Mouse (Mus musculus): ENCODE measurements around the gene St3gal5.

Gene St3gal5

DNA sequence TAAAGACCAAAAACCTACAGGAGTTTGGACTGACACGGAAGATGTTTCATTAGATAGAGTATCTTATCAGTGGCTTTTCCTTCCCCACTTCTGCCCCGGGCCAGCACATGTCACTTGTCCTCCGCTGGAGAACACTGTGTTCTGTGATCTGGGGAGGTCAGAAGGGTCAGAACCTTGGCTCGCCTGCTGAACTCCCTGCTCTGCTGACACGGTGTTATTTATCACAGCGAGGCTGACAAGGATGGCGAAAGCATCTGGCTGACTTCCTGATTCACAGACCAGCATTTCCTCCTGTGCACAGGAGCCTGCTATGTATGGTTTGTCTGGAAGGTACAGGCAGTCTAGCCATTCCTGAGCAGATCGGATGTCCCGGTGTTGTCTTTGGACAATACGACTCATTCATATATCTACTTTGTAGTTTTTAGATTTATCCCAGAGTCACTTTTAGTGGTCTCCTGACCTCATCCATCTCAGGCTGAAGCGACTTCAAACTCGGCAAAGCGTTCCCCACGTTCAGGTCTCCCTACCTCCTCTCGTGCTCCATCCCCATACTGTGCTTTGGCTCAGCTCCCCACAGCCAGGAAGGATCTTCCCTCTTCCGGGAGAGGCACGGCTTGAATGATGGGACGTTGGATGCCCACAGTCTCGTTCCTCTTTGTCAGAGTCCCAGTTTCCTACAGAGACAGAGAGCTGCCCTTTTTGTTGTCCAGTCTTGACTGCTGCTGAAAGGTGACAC lies 64.9 kb downstream of the St3gal5 start:
- DNase-seq (ENCODE audit: low read depth) = no peak

DNA sequence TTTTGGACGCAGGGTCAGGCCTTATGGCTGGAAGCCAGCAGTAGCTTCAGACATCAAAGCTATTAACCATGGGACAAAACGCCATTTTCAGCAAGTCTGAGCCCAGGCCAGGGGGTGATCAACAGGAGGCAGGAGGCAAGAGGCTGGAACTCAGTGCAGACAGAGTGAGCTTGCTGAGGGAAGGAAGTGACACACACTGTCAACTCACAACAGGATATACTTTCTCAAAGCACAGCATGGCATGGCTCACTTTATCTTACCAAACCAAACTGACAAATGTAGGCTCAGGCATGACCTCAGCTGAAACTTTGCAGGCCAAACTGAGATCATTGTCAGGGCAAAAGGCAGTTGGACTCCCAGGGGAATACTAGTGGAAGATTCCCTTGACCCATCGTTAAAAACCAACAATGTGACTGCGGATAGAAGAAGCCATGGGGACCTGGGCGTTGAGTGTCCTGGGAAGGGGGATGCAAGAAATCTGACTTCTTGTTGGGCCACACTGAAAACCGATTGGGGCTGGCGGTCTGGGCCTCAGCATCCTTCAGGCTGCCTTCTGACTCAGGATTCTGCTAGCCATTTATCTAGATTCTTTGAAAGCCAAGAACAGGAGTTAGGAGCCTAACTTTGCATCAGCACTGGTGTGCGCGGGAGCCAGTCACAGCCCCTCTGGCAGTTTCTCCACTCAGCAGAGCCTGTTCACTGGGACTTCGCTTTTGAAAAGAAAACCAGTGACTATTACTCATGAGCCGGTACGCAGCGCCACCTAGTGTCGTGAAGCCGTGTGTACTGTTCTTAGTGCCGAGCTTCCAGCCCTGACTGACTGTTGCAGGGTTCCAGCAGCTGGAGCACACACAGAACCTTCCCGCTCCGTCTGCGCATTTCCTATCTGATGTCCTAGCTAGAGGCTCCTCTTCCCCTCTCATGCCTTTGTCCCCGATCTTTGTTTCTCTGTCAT lies 67.2 kb downstream of the St3gal5 start:
- peak; percentile 98 for DNase-seq (ENCODE audit: low read depth)

DNA sequence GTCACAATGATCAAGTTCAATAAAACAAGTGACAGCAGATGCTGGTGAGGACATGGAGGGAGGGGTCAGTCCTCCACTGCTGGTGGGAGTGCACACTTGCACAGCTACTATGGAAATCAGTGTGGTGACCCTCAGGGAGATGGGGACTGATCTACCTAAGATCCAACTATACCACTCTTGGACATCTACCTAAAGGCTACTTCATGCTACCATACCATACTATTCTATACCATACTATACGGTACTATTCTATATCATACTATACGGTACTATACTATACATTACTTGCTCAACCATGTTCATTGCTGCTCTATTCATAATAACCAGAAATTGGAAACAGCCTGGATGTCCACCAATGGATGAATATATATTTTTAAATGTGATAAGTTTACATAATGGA lies 68.5 kb downstream of the St3gal5 start:
- DNase-seq (ENCODE audit: low read depth) = no peak

DNA sequence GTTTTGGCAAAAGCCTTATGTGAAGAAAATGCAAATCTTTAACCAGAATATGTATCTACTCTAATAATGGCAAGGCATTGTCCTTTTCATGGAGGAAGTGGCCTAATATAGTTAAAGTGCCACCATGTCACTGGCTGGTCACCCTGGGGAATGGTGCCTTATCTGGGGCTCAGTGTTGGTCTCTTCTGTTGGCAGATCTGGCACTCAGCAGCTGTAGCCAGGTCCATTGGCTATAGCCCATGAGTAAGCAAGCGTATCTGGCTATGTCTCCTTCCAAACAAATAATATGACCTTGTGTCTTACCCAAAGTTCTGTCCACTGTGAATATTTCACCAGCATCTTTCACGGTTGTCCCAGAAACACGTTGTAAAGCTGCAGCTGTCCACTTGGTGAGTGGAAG lies 74.0 kb downstream of the St3gal5 start:
- no peak for DNase-seq (ENCODE audit: low read depth)

DNA sequence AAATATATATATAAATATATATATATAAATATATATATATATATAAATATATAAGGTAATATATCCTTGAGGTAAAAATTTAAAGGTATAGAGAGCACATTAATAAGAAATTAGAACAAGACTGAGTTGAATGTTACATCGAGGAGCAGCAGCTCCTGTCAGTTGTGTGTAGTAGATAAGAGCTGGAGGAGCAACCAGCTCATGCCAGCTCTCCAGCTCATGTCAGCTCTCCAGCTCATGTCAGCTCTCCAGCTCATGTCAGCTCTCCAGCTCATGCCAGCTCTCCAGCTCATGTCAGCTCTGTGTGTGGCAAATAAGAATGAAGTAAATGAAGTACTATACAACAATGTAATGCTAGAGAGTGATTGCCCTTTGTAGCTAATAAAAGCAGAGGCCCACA lies 76.0 kb downstream of the St3gal5 start:
- no peak for DNase-seq (ENCODE audit: low read depth)

DNA sequence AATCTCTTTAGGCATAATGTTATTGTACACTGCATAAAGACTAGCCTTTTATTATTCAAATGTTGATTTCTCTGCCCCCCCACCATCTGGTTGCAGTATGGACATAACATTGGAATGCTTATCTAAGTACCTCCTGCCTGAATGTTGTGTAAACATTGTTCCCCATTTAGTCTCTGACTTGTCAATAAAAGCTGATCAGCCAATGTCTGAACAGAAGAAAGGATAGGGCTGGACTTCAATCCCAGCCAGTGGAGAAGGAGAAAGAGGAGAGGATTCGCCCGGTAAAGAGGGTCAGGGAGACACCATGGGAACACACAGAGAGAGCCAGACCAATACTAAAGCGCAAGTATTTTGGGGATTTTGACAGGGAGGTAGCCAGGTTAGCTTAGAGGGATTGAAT lies 78.0 kb downstream of the St3gal5 start:
- no peak for DNase-seq (ENCODE audit: low read depth)

DNA sequence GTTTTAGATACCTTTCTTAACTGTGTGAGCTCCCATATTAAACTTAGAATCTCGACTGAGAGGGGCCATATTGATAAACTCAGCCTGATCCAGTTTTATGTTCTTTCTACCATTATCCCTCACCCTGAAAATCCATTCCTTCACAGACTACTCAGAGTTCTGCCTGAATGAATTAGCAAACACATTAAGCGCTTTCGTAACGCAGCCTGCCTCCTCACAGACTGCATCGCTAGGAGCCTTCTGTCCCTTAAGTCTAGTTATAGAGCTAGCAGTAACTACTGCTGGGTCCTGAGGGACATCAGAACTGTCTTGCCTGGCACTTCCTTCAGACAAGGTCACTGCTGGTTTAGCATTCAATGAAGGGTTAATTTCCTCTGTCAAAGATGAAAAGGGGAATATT lies 78.6 kb downstream of the St3gal5 start:
- no peak for DNase-seq (ENCODE audit: low read depth)

DNA sequence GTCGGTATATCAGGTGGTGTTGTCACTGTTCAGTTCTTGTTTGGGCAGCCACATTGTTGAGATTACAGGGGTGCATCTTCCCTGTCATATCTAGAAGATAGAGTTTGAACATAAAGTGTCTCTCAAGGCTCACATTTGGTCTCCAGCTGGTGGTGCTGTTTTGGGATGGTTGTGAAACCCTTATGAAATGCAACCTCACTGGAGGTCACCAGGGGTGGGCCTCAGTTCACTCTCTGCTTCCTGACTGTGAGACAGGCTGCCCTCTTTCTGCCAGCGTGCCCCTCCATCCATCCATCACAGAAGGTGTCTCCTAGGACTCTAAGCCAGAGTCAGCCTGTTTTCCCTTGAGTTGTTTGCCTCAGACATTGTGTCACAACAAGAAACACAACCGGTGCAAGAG lies 80.0 kb downstream of the St3gal5 start:
- no peak for DNase-seq (ENCODE audit: low read depth)

DNA sequence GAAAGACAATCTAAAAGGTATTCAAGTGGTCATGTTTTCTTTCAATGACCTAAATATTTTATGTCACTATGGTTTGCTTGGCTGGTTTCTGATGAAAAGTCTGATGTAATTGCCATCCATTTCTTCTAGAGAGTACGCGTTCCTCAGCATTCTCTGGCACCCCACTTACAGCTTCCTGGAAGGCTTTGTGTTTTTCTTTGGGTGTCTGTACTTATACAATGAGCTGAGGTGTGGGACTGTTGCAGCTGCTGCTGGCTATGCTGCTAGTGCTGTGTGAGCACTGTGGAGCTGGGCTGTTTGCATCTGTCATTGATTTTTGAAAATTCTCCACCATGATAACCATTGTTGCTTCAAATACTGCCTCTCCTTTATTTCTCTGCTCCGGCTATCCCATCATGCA lies 81.6 kb downstream of the St3gal5 start:
- DNase-seq (ENCODE audit: low read depth) = peak; percentile 40

DNA sequence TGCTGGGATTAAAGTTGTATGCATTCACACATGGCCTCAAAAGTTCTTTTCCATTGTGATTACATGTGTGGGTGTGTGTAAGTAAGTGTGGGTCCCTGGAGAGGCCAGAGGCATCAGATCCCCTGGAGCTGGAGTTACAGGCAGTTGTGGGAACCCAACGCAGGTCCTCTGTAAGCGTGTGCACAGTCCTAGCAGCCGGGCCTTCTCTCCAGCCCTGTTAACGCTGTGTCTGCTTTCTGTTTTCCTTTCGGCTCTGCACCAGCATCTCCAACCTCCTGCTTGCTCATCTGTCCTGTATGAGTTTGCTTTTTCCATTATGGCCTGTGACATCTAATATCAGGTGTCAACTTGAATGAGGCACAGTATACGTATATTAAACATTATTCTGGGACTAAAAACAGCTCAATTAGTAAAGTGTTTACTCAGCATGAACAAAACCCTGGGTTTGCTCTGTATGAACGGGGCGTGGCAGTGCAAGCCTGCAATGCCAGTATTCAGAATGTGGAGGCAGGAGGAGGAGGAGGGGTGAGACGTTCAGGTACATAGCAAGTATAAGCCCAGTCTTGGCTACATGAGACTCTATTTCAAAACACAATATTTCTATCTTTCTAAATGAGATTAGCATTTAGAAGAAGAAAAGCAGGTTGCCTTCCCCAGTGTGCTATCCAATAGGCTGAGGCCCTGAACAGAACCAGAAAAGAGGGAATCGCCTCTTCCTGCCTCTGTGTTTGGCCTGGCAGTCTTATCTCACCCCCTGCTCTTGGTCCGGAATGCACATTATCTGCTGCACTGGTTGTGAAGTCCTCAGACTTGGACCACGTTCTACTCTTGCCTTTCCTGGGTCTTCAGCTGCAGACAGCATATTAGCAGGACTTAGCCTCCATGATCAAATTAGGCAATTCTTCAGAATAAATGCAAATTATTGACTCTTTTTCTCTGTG lies 82.4 kb downstream of the St3gal5 start:
- DNase-seq (ENCODE audit: low read depth) = no peak

DNA sequence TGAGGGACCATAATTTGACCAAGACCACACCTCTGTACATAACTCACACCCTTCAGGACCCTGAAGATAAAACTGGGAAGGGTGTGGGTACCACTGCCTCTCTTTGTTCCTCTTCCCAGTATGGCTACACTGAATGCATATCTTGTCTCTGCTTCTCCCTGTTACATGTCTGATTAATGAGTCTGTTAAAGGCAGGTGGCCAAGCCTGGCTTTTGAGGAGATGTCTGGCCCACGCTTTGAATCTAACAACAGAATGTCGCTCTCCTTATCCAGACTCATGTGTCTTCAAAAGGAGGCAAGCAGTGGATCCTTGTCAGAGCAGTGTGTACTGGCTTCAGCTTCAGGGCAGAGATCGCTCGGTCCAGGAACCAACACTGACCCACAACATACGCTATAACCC lies 87.2 kb downstream of the St3gal5 start:
- DNase-seq (ENCODE audit: low read depth) = no peak

DNA sequence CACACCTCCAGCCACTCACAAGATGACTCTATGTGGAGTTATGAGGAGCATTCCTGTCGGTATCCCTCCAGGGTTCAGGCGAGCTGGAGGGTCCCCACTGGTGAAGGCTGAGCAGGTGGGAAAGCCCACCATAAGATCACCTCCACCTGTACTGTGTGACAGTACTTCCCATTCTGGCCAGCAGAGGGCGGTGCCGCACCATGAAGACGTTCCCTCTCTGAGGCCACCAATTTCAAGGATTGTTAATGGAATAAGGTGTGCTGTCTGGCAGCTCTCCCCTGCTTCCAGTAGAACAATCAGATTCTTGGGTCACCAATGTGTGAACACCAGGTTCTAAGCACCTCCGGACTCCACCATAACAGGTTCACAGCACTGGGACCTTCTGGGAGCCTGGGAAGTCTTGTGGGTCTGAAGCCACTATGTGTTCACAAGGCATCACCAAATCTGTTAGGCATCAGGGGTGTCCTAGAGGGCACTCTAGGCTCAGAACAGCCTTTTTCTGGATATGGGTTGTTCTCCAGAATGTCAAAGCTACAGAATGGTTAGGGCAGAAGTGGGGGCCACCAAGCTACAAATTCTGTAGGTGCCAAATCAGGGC lies 88.6 kb downstream of the St3gal5 start:
- peak; percentile 85 for DNase-seq (ENCODE audit: low read depth)

DNA sequence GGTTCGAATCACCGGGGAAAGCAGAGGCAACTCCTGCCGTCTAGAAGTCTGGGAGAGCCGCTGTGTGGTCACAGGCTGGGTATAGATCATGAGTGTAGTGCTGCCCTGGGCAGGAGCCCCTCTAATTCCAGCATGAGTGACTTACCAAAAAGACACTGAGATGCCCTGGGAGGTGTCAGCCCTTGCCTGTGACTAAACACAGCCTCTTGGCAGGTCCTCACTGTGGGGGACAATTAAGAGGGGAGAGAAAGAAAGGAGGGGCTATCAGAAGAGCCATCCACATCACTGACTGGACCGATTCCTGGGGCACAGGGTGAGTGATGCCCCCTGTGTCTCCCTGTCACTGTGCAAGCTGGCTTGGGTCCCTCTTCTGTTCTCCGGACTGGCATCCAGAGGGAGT lies 89.4 kb downstream of the St3gal5 start:
- DNase-seq (ENCODE audit: low read depth) = no peak

DNA sequence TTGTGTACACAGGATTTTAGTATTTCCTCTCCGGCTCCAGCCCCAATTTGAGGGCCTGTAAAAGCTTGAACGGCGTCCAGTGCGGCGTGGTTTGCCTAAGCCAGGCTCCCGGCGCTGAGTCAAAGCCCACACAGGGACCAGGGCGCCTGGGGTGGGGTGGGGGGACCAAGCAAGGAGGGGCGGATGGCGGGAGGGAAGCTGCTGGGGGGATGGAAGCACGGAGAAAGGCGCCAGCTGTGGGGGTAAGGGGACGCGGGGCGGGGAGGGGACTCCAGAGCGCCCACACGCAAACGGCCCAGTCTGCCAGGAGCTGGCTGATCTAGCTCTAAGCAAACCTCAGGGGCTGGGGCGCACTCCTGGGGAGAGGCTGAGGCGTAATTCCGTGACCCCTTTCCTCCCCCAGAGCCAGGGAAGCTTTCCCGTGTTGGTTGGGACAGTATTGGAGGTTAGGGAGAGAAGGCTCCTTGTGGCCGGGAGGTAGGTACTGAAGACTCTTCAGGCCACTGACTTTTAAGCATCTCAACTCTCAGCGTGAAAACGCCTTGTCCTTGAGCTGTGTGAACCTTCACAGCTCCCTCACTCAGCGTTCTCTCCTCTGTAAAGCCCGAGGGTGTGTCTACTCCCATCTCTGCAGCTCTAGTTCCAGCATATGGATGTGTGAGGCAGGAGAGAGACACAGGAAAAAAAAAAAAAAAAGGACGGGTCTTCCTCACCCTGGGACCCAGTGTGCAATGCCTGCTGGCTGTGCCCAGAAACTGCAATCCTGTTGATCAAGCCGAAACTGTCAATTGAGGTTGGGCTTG lies 91.9 kb downstream of the St3gal5 start:
- peak; percentile 93 for DNase-seq (ENCODE audit: low read depth)

DNA sequence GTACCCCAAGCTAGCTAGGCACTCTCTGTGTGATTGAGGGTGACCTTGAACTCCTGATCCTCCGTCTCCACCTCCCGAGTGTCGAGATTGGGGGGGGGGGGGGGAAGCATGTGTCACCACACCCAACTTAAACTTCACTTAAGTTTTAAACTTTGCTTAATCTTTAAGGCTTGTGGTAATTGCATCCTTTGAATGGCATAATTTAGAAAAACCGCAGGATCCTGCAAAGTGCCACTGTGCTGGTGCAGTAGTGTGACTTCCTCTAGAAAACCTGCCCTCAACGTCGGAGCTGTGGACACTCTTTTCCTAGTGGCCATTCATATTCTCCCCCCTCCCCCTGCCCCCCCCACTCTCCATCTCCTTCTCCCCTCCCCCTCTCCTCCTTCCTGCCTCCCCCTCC lies 92.7 kb downstream of the St3gal5 start:
- DNase-seq (ENCODE audit: low read depth) = no peak

DNA sequence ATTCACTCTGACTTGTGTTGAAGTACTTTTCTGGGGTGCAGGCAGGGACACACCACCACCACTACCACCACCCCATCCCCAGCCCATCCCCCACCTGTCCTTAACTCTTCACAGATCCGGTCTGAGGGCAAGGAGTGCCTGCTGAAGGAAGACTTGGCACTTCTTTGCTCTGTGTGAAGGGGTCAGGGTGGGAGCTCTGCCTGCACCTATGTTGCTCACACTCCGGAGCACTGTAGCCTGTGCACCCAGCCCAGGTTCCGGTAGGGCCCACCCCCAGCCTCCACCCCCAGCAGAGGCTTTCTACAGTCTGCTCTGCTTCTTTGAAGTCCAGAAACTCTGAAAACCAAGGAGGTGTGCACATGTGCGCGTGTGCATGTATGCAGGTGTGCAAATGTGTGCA lies 93.2 kb downstream of the St3gal5 start:
- DNase-seq (ENCODE audit: low read depth) = no peak

DNA sequence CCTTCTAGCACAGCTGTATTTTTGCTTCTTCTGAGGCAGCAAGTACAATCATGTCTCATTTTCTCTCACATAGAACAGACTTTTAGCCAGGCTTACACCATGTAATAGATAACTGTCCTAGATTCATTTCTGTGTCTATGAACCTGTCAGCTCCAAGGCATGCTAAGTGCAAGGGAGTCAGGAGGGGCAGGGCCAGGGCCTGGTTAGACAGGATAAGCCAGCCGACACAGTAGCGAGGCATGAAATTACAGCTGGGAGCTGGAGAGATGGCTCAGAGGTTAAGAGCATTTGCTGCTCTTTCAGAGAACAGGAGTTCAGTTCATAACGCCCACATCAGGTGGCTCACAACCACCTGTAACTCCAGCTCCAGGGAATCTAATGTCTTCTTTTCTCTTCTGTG lies 99.3 kb downstream of the St3gal5 start:
- DNase-seq (ENCODE audit: low read depth) = no peak

DNA sequence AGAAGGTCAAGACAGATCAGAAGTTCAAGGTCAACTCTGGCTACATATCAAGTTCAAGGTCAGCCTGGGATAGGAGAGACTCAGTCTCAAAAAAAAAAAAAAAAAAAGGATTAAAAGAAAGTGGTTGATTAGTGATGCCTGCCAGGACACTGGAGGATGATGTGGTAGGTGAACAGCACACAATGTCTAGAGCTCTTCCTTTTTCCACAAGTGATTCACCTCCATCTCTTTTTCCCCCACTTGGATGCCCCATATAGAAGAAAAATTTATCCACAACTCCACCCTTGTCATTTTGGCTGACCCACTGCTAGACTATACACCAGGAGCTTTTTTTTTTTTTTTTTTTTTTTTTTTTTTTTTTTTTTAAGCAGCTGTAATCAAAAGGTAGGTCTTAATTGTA lies 100.1 kb downstream of the St3gal5 start:
- DNase-seq (ENCODE audit: low read depth) = no peak

DNA sequence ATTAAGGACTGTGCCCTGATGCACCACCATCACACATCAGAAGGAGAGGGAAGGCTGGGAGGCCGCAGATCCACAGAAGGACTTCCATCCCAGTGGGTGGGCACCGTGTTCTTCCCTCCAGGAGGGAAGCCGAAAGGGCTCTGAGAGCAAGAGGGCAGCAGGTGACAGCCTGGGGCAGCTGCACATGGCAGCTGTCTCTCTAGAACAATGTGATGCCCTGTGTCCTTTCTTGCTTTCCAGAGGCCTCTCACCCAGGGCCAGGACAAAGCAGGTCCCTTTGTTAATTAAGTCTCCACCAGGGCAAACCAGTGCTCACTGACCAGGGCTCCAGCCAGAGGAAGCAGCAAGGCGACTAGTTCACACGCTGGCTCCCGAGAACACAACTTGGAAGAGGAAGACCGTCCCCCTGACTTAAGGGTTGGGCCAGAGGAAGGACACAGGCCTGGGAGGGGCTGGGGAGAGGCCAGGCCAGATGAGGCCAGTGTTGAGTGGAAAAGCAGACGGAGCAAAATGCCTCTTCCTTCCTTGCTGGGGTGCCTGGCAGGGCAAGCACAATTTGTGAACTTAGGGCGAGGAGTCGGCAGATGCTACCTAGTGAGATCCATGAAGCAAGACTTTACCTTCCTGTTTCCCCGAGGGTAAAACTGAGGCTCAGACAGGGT lies 103.3 kb downstream of the St3gal5 start:
- no peak for DNase-seq (ENCODE audit: low read depth)

DNA sequence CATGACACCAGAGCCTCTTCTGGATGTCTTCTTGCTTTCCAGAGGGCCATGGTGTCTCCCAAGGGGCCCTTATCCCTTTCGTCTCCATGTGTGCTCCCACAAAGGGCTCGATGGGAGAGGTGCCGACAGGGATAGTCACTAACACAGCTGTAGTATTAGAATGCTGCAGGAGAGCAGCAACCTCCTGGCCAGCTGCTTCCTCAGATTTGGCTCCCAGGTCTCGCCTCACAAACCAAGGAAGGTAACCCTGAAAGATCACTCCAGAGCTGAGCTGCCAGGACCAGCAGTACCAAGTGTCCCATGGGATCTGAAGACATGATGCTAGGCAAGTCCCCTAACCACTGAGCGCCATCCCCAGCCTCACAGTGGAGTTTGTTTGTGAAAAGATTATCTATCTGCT lies 105.3 kb downstream of the St3gal5 start:
- DNase-seq (ENCODE audit: low read depth) = no peak
